Mouse (Mus musculus): ENCODE measurements around the gene Cldn14.

GRCm38 (mm10) chr16:93907761-93908160 lies 100.9 kb downstream of the Cldn14 start:
- TF ChIP-seq EP300 (IDR thresholded peaks at IDR 0.05; ENCODE audit: insufficient read depth, low read depth, low read length) (no peak), CTCF (IDR thresholded peaks at IDR 0.05) (no peak), POLR2A (IDR thresholded peaks at IDR 0.05; ENCODE audit: insufficient read depth, low read depth, low read length) (no peak)

All from heart, adult 2 months (tissue).